Mouse (Mus musculus) heart, embryonic 13.5 days (tissue): ENCODE measurements around the gene Appl2. TPM values are rescaled to one million over a fixed set of nuclear protein-coding genes. Genes with fewer than 3 reads are reported as not detected.
"Not testable (repeated sequence)": the region's sequence is repeated elsewhere in the genome, so short reads cannot be mapped to it uniquely, and the experiment has no call there.

Experiments used
- ATAC-seq: fragments of 200-750 bp; cut with Nextera tagmentation; 2 replicates; pipeline ENCODE4 v1.8.0; 2017; ENCODE audit warnings: moderate TSS enrichment; ENCODE audit not compliant: insufficient number of reproducible peaks, low FRiP score, low TSS enrichment; ENCODE audit errors: extremely low read depth
- H3K27ac ChIP-seq: fragments of 300-500 bp; sonication (generic); replicated peaks from 2 replicates; pipeline ENCODE4 v1.5.1; 2015; ENCODE audit warnings: moderate library complexity, mild to moderate bottlenecking, inconsistent platforms
- H3K27me3 ChIP-seq: fragments of 300-500 bp; sonication (generic); replicated peaks from 2 replicates; pipeline ENCODE4 v1.6.1; 2015; ENCODE audit warnings: mild to moderate bottlenecking, inconsistent platforms
- H3K36me3 ChIP-seq: fragments of 300-500 bp; sonication (generic); 2 replicates; pipeline ENCODE4 v1.6.1; 2015; ENCODE audit warnings: mild to moderate bottlenecking, inconsistent platforms
- H3K4me1 ChIP-seq: fragments of 300-500 bp; sonication (generic); 2 replicates; pipeline ENCODE4 v1.6.1; 2015; ENCODE audit warnings: inconsistent platforms
- H3K4me2 ChIP-seq: fragments of 300-500 bp; sonication (generic); 2 replicates; pipeline ENCODE4 v1.6.1; 2015; ENCODE audit warnings: inconsistent platforms, mild to moderate bottlenecking, moderate library complexity
- H3K4me3 ChIP-seq: fragments of 300-500 bp; sonication (generic); 2 replicates; pipeline ENCODE4 v1.5.1; 2015; ENCODE audit warnings: moderate library complexity, mild to moderate bottlenecking, inconsistent platforms
- H3K9ac ChIP-seq: fragments of 300-500 bp; sonication (generic); 2 replicates; pipeline ENCODE4 v1.6.1; 2015; ENCODE audit warnings: inconsistent platforms, mild to moderate bottlenecking, moderate library complexity
- H3K9me3 ChIP-seq: fragments of 300-500 bp; sonication (generic); 2 replicates; pipeline ENCODE4 v1.6.1; 2016; ENCODE audit warnings: inconsistent platforms
- WGBS: fragments of 180-500 bp; shearing (Covaris S2); methylation state at CpG from one replicate; pipeline ENCODE4 v1.1.7; 2015; ENCODE audit warnings: mixed read lengths; 5-methylcytosine and 5-hydroxymethylcytosine counted together
- polyA plus RNA-seq: library from polyadenylated mRNA; unstranded; fragments of >200 nt; fragmentation: Nextera tagmentation; extraction: Ambion mirVana; gene quantifications from 2 replicates; pipeline ENCODE4 v1.2.1, GENCODE M21; 2015

The Appl2 gene
- 23.4 and 29.3 TPM in 2 replicates for polyA plus RNA-seq

GRCm38 (mm10) chr10:83648131-83649020 is at the start of gene Appl2:
Appl2 (minus strand) TSS chr10:83648738.
- WGBS, result under 1% methylated on average over 58 of the region's 59 CpGs

GRCm38 (mm10) chr10:83696226-83696625 is 47.7 kb upstream of the Appl2 start:
- Histone ChIP-seq H3K4me3 (no peak overlapping the region), H3K27ac (no peak overlapping the region), H3K27me3 (no peaks in the 10 kb centered on the region), H3K4me2 (no peak overlapping the region), H3K4me1 (peaks cover 12% of the 10 kb centered on the region), H3K9me3 (no peaks in the 10 kb centered on the region), H3K9ac (no peak overlapping the region), H3K36me3 (no peaks in the 10 kb centered on the region)
- WGBS, result 76% methylated on average over 4 of the region's 4 CpGs
- no peak for ATAC-seq

More at GRCm38 (mm10) chr10:83648131-83649020, at the start of gene Appl2:
- peak; percentile 88 for ATAC-seq
- Histone ChIP-seq H3K36me3 (no peaks in the 10 kb centered on the region), H3K9ac (peak within 1 kb of the TSS; percentile 92), H3K27me3 (no peaks in the 10 kb centered on the region), H3K4me2 (peak within 1 kb of the TSS; percentile 85), H3K4me1 (peaks cover 50% of the 10 kb centered on the region), H3K4me3 (peak within 1 kb of the TSS; percentile 83), H3K27ac (peak within 1 kb of the TSS; percentile 92), H3K9me3 (no peaks in the 10 kb centered on the region)

GRCm38 (mm10) chr10:83692175-83692895 is 43.8 kb upstream of the Appl2 start:
- H3K9me3 ChIP-seq, result no peaks in the 10 kb centered on the region
- no peak for ATAC-seq
- H3K4me2 ChIP-seq, result 0 out of 2 replicates have a peak overlapping the region, but pooled peaks have one; percentile 10
- no peaks in the 10 kb centered on the region for H3K36me3 ChIP-seq
- peaks cover 12% of the 10 kb centered on the region for H3K4me1 ChIP-seq
- H3K27ac ChIP-seq, result peak overlapping the region; percentile 39; the same call in 1 of the 2 replicates
- 57% methylated on average over 11 of the region's 11 CpGs for WGBS
- no peaks in the 10 kb centered on the region for H3K27me3 ChIP-seq
- no peak overlapping the region for H3K4me3 ChIP-seq
- H3K9ac ChIP-seq, result no peak overlapping the region

GRCm38 (mm10) chr10:83688215-83688614 is 39.7 kb upstream of the Appl2 start:
- Histone ChIP-seq H3K36me3 (no peaks in the 10 kb centered on the region), H3K27me3 (no peaks in the 10 kb centered on the region), H3K4me2 (no peak overlapping the region), H3K27ac (no peak overlapping the region), H3K9ac (no peak overlapping the region), H3K4me1 (peaks cover 12% of the 10 kb centered on the region), H3K9me3 (no peaks in the 10 kb centered on the region), H3K4me3 (no peak overlapping the region)
- no peak for ATAC-seq
- 88% methylated on average over 2 of the region's 2 CpGs for WGBS

GRCm38 (mm10) chr10:83681334-83681733 is 32.8 kb upstream of the Appl2 start:
- Histone ChIP-seq H3K4me2 (no peak overlapping the region), H3K27ac (no peak overlapping the region), H3K9ac (no peak overlapping the region), H3K9me3 (no peaks in the 10 kb centered on the region), H3K4me3 (no peak overlapping the region), H3K4me1 (no peaks in the 10 kb centered on the region), H3K27me3 (no peaks in the 10 kb centered on the region), H3K36me3 (no peaks in the 10 kb centered on the region)
- ATAC-seq, result no peak
- 85% methylated on average over 12 of the region's 12 CpGs for WGBS

GRCm38 (mm10) chr10:83666556-83666955 is 18.0 kb upstream of the Appl2 start:
- H3K9me3 ChIP-seq, result no peaks in the 10 kb centered on the region
- H3K9ac ChIP-seq, result no peak overlapping the region
- no peak overlapping the region for H3K4me2 ChIP-seq
- no peaks in the 10 kb centered on the region for H3K27me3 ChIP-seq
- no peaks in the 10 kb centered on the region for H3K36me3 ChIP-seq
- no peak overlapping the region for H3K4me3 ChIP-seq
- ATAC-seq, result no peak
- H3K27ac ChIP-seq, result no peak overlapping the region
- 74% methylated on average over 4 of the region's 4 CpGs for WGBS
- H3K4me1 ChIP-seq, result no peaks in the 10 kb centered on the region

- Histone ChIP-seq H3K4me1 (peaks cover 5% of the 10 kb centered on the region; the same call in 1 of the 2 replicates), H3K27ac (no peak overlapping the region), H3K27me3 (no peaks in the 10 kb centered on the region), H3K4me2 (no peak overlapping the region), H3K9ac (no peak overlapping the region), H3K9me3 (no peaks in the 10 kb centered on the region), H3K36me3 (no peaks in the 10 kb centered on the region), H3K4me3 (no peak overlapping the region)
- no peak for ATAC-seq
- WGBS, result 86% methylated on average over 8 of the region's 8 CpGs
These were observed 13.4 kb upstream of the Appl2 start for GRCm38 (mm10) chr10:83661925-83662324.

GRCm38 (mm10) chr10:83660605-83661004 is 12.1 kb upstream of the Appl2 start:
- no peak overlapping the region for H3K27ac ChIP-seq

GRCm38 (mm10) chr10:83654591-83654990 is 6.1 kb upstream of the Appl2 start:
- Histone ChIP-seq H3K4me2 (no peak overlapping the region), H3K36me3 (no peaks in the 10 kb centered on the region), H3K9me3 (no peaks in the 10 kb centered on the region), H3K27ac (no peak overlapping the region), H3K4me1 (no peaks in the 10 kb centered on the region), H3K9ac (no peak overlapping the region), H3K27me3 (no peaks in the 10 kb centered on the region), H3K4me3 (no peak overlapping the region)
- 79% methylated on average over 2 of the region's 2 CpGs for WGBS
- ATAC-seq, result no peak

More at GRCm38 (mm10) chr10:83660605-83661004, 12.1 kb upstream of the Appl2 start:
- H3K4me1 ChIP-seq, result peaks cover 5% of the 10 kb centered on the region; the same call in 1 of the 2 replicates
- H3K27me3 ChIP-seq, result no peaks in the 10 kb centered on the region
- H3K4me3 ChIP-seq, result no peak overlapping the region
- 61% methylated on average over 4 of the region's 4 CpGs for WGBS
- no peak overlapping the region for H3K9ac ChIP-seq
- no peaks in the 10 kb centered on the region for H3K36me3 ChIP-seq
- H3K9me3 ChIP-seq, result no peaks in the 10 kb centered on the region
- ATAC-seq, result no peak
- no peak overlapping the region for H3K4me2 ChIP-seq

- not testable (repeated sequence) for H3K9ac ChIP-seq, H3K27ac ChIP-seq, H3K4me3 ChIP-seq, H3K4me2 ChIP-seq, H3K27me3 ChIP-seq, H3K9me3 ChIP-seq, H3K36me3 ChIP-seq, ATAC-seq
- peaks cover 10% of the 10 kb centered on the region for H3K4me1 ChIP-seq
- WGBS, result 86% methylated on average over 19 of the region's 19 CpGs
These were observed 3.8 kb upstream of the Appl2 start for GRCm38 (mm10) chr10:83652205-83652866.

- Histone ChIP-seq H3K4me3 (peak overlapping the region; percentile 83), H3K9me3 (no peaks in the 10 kb centered on the region), H3K36me3 (no peaks in the 10 kb centered on the region), H3K9ac (peak overlapping the region; percentile 92), H3K4me2 (peak overlapping the region; percentile 85), H3K4me1 (peaks cover 43% of the 10 kb centered on the region), H3K27ac (peak overlapping the region; percentile 59), H3K27me3 (no peaks in the 10 kb centered on the region)
- 34% methylated on average over 6 of the region's 6 CpGs for WGBS
- ATAC-seq, result no peak
These were observed 499 bp upstream of the Appl2 start for GRCm38 (mm10) chr10:83649037-83649436.
